Mouse (Mus musculus) left cerebral cortex, postnatal 14 days (tissue): ENCODE data around the gene Lgals4. TPM values are rescaled to one million over a fixed set of nuclear protein-coding genes. Genes with fewer than 3 reads are reported as not detected.
A peak's percentile ranks its signal among the peaks of the same experiment; 100 is the strongest.

ENCODE experiments used
- DNase-seq, 2 experiments: peaks; one replicate each; pipeline ENCODE4 v3.0.0; 2021 to 2022; ENCODE audit warnings: low spot score in 2 of 2, mixed read lengths in 1 of 2
- intact Hi-C: fragments of 180-260 bp; cut with DNase I; formaldehyde crosslinking; loops from one replicate; pipeline ENCODE4 v1.15.1; 2025
- long read RNA-seq, 2 experiments: library from polyadenylated mRNA; stranded (forward); transcript quantifications; one replicate each; pipeline ENCODE4 v2.0.0; 2021
- total RNA-seq, 2 experiments: library from RNA; stranded (reverse); gene quantifications; 2 replicates each; pipeline ENCODE4 v1.2.3; 2021

Lgals4 gene
- total RNA-seq, result 1 to 10 TPM; 2.6 TPM
- long read RNA-seq, experiment 1, partial matches to known transcripts, result 0 of 1 reads
- long read RNA-seq, experiment 1, other reads (novel, unspliced or antisense), result 1 of 1 reads
- long read RNA-seq, experiment 2, result 0 reads

DNA sequence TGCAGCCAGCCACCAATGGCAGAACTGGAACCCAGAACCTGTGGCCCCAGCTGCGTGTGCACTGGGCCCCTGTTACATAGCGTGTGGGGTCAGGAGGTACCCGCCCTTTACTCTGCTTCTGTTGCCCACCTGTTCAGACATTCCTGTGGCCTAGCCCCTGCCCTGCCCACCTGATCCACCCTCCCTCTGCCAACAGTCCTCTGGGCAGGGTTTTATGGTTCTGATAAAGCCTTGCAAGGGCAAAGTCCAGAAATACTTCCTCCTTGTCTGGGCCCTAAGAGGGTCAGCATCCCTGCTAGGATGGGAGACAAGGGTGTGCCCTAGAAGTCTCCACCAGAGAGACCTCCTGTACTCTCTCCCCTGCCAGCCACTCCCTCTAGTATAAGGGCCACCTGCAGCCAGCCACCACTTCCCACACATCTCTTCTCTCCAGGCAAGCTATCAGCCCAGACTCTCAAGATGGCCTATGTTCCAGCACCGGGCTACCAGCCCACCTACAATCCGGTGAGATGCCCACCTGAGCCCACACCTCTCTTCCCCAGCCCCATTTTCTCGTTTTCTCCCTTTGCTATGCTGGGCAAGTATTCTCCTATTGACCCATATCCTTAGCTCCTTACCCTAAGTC lies at the start of gene Lgals4:
TSS of gene Lgals4 (plus strand) at position 132 of the 625 bp plus-strand sequence.
- intact Hi-C loops, result no loop called here
- DNase-seq, result no peak

DNA sequence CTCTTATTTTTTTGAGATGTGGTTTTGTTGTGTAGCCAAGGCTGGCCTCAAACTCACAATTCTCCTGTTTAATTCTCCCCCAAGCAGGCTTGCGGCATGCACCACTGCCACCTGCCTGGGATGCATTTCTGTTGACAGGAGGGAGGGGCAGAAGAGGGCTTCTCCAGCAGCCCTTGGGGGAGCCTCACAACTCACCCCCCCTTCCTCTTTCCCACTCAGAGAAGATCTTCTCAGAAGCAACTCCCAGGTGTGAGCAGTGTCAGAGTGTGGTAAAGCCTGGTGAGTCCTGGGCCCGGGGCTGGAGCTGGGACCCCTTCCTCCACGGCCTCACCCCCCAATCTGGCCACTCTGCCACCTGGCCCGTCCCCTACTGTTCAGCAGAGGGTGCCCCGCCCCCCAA lies 48.5 kb upstream of the Lgals4 start:
- intact Hi-C loops, result loop anchor here (10.0 kb wide), 1 partner anchor 250 kb away; no protein-coding TSS in a partner anchor
- no peak for DNase-seq

DNA sequence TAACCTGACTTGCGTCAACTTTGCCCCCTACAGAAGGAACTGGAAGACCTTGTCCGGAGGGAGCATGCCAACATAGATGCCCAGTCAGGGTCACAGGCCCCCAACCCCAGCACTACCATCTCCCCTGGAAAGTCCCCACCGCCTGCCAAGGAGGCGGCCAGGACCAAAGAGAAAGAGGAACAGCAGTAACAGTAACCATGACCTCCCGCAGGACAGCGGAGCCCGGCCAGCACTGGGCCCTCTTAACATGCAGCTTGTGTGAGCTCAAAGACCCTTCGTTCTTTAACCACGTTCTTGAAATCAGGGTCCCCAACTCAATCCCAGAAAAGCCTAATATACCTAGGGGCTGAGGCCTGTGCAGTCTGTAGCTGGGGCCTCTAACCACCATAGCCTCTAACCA lies 45.8 kb upstream of the Lgals4 start:
- intact Hi-C loops, result loop anchor here (10.0 kb wide), 1 partner anchor 247 kb away; no protein-coding TSS in a partner anchor
- no peak for DNase-seq

DNA sequence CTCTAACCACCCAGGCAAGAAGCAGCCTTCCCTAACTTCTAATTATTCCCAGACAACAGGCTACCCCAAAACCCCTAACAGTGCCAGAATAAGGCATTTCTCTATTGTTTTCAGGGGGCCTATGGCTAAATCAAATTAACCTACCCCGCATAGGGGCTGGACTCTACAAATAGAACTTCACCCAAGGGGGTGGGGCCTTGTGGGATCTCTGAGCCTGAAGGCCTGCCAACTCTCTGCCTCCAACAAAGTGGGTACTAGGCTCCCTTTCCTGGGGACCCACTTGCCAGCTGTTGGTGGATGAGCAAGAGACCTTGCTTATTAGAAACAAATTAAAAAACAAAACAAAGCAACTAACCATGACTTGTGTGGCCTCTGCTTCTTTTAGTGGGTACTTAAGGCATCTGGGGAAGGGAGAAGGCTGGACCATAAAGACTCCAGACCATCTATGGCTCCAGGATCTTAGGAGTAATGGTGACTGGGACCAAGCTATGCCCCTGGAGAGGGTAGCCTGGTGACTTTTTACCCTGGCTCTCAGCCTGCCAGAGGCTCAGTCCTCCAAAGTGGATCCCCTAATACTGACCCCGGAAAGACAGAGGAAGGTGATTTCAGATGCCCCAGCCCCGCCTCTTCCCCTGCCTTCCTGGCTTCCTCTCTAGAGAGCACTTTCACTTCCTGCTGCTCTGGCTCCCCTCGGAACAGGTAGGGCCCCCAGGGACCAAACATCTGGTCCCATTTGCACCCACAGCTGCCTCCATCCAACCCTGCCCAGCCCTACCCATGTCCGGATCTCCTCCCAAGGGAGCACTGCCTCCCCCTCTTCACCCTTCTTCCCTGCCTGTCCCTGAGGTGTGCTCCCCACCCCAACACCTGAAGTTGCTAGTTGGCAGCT lies 45.1 kb upstream of the Lgals4 start, which contains the start of gene Rinl:
TSS of gene Rinl (plus strand) at position 663 of the 889 bp plus-strand sequence.
- intact Hi-C loops, result loop anchor here (10.0 kb wide), 1 partner anchor 246 kb away; no protein-coding TSS in a partner anchor
- DNase-seq, result no peak

DNA sequence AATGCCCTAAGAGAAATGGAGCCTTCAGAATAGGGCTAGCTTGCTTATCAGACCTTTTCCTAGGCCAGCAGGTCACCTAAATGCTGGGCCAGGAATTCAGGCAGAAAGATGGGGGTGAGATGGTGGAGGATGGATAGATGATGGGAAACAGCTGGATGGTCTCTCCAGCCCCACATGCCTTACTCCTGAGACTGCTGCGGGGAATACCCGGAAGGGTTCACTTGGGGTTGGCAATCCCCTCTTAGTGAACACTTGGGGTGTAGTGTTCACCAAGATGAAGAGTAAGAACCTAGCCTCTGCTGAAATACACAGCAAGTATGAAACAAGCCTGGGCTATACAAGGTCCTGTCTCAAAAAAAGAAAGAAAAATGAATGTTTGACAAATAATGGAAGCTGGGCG lies 44.4 kb upstream of the Lgals4 start:
- intact Hi-C loops, result loop anchor here (10.0 kb wide), 1 partner anchor 246 kb away; no protein-coding TSS in a partner anchor
- DNase-seq, result no peak

DNA sequence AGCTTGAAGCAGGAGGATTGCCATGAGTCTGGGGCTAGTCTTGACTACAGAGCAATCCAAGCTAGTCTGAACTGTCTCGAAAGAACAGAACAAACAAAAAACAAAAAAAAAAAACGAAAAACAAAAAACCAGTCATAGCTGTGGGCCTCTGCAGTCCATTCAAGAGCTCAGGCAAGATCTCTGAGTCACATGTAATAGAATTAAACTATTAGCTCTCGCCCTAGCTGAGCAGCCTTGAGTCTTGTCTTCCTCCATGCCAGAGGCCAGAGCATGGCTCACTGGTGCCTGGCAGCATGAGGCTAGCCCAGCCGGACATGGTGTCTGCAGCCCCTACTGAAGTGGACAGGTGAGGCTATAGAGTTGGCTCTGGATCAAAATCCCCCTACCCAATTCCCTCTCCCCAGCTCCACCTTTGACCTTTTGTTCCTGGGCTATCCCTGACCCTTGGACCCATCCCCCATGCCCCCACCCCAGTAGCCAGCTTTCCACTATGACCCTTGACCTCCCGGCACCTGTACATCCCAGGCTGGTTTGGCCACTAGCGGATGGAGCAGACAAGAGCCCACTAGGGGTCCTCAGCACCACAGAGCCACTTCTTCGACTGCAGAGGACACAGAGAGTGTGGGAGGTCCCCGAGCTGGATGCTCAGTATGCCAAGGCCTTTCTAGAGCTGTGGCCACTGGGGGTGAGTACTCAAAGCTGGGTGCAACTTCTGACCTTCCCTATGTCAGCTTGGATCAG lies 43.4 kb upstream of the Lgals4 start:
- intact Hi-C loops, result no loop called here
- no peak for DNase-seq

DNA sequence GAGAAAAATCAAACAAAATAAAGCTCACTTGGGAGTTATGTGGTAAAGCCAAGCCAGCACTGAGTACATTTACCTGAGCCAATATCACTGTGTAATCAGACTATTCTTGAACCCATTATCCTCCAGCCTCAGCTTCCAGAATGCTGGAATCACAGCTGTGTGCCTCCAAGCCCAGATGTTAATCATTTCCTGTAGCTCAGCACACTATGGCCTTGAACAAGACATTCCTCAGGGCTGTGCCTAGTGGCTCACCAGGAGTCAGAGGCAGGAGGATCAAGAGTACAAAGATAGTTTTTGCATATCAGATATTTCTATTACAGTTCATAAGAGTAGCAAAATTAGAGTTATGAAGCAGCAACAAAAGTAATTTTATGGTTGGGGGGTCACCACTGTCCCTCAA lies 41.9 kb upstream of the Lgals4 start:
- DNase-seq, result no peak
- intact Hi-C loops, result no loop called here

DNA sequence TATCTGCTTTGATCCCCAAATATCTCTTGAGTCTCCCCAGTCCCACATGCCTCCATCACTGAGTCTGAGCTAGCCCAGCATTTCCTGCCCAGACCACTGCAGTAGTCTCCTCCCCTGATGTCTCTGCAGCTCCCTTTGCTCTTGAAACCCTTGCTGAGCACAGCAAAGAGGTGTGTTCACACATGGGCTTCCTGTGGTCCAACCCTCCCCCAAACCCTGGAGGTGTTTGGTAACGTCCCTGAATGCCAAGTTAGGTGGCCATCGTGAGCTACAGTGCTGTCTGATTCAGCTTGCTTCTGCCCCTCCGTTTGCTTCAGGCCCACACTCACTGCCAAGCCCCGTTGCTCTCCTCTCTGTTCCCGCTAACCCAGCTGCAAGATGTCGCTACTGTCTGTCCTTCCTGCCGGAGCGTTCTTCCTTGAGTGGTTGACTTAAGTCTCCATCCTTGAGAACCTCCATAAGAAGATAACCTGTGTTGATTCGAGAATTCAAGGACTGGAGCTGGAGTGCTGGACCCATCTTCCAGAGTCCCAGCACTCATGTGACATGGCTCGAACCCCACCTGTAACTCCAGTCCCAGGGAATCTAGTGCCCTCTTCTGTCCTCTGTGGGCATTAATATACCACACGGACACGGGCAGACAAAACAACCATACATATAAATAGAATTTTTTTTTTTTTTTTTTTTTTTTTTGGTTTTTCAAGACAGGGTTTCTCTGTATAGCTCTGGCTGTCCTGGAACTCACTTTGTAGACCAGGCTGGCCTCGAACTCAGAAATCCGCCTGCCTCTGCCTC lies 41.1 kb upstream of the Lgals4 start:
- no peak for DNase-seq
- intact Hi-C loops, result no loop called here

DNA sequence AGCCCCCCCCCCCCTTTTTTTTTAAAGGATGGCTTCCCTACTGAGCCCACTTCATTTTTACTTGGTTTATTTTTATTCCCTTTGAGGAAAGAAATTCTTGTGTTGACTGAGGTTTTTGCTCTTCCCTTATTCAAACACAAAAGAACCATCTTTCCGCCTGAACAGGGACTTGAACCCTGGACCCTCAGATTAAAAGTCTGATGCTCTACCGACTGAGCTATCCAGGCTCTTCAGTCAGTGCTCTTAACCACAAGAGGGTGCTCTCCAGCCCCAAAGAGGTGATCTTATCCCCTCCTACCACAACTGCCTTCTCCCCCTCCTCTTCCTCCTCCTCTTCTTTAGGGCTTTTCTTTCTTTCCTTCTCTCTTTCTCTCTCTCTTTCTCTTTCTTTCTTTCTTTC lies 39.8 kb upstream of the Lgals4 start:
- DNase-seq, result no peak
- intact Hi-C loops, result loop anchor here (2.0 kb wide), 1 partner anchor 73 kb away; no protein-coding TSS in a partner anchor

DNA sequence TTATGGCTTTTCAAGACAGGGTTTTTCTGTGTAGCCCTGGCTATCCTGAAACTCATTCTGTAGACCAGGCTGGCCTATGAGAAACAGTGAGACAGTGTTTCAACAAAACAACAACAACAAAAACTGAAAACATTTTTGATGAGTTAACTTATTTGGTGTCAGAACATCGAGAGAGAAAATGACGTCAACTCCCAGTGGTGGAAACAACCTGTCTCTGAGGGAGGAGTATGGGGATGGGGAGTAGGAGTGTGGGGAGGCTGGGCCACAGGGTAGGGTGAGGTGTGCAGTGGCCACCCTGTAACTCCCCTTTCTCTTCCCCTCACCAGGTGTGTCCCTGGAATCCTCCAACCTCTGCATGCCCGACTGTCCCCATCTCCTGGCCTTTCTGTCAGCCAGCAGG lies 39.2 kb upstream of the Lgals4 start:
- intact Hi-C loops, result loop anchor here (2.0 kb wide), 1 partner anchor 72 kb away; no protein-coding TSS in a partner anchor
- DNase-seq, result no peak

DNA sequence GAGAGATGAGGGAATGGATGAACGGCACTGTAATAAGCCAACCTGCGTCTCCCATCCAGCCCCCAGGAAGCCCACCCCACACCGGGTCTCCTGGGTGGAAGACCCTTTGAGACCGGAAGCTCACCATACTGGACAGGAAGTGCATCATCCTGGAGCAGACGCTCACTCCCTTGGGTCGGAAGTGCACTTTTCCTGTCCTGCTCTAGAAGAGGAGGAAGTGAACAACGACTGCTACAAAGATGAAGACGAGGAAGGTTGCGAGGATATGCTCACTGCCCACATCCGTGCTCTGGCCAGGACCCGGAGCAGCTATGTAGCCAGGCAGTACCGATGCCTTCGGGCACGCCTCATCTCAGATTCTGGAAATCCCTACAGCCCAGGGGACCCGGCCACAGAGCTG lies 37.8 kb upstream of the Lgals4 start:
- intact Hi-C loops, result loop anchor here (2.0 to 5.0 kb wide), 2 partner anchors 71 to 176 kb away; no protein-coding TSS in a partner anchor
- no peak for DNase-seq

DNA sequence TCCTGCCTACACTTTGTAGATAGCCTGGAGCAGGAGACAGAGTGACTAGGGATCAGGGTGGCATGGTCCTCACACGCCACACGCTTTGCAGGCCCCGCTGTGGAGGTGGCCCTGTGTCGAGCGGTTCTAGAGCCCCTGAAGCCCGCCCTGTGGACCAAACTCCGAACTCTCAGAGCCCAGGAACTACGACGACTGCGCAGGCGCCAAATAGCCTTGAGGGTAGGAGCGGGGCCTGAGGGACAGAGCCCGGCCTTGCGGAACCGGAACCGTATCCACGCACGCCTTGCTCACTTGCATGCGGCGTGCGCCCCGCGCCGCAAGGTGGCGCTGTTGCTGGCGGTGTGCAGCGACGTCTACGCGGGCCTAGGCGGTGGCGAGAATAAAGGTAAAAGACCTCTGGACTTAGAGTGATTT lies 37.1 kb upstream of the Lgals4 start:
- intact Hi-C loops, result loop anchor here (5.0 kb wide), 1 partner anchor 176 kb away; no protein-coding TSS in a partner anchor
- peak; percentile 72 to 81 for DNase-seq

DNA sequence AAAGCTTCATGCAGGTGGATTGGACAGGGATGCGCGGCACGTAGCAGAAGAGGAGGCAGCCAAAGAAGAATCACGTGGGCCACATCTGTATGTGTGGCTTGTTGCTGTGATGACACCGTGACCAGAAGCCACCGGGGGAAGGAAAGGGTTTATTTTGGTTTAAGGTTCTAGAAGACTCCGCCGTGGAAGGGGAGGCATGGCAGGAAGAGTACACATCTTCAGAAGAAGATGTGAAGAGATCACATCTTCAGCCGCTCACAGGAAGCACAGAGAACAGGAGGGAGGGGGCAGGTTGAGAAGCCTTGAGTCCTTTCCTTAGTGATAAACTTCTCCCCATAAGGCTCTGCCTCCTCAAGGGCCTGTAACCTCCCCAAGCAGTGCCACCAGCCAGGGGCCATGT lies 33.7 kb upstream of the Lgals4 start:
- intact Hi-C loops, result loop anchor here (5.0 kb wide), 1 partner anchor 172 kb away; no protein-coding TSS in a partner anchor
- no peak for DNase-seq

DNA sequence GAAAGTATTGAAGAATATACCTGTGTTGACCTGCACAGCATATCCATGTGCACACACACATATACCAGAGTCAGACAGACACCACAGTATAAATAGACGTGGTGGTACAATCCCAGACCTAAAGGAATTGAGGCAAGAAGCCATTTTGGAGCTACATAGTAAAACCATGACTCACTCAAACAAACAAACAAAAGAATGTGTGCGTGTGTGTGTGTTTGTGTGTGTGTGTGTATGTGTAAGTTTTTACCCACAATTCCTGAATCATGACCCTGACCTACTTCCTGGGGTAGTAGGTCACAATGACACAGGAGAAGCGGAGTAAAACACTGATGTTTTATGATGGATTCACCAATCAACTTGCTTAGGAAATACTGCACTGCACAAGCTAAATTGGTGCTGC lies 32.2 kb upstream of the Lgals4 start:
- intact Hi-C loops, result no loop called here
- no peak for DNase-seq

DNA sequence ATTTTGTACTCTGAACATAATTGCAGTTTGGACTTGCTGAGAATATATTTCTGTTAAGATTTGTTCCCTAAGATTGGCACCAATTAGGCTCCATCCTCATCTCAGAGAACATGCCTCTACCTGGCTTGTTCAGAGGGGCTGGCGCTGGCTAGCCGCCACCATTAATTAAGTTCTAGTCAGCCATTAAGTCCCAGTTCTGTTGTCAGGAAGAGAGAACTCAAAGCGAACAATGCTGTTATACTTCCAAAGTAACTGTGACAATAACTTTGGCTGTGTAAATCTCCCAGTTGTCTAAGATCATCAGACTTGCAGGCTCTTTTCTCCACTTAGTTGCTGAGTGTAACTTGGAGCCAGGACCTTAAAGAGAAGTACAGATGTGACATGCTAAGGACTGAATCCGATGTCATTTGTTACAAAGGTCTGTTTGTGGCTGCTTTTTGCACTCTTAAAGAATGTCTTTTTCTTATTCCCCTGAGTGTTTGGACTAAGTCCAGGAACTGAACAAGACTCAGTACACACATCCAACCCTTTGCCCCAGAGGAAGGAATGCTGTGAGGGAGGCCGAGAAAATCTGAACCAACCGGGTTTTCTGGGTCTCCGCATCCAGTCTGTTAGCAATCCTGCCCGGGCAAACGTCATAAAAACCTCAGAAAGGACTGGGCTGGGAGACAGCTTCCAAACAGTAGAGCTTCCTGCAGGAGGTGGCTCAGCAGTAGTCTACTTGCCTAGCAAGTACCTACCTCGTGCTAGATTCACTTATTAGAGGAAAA lies 31.6 kb upstream of the Lgals4 start:
- intact Hi-C loops, result no loop called here
- DNase-seq, result peak in 1 of 2 experiments; percentile 20

DNA sequence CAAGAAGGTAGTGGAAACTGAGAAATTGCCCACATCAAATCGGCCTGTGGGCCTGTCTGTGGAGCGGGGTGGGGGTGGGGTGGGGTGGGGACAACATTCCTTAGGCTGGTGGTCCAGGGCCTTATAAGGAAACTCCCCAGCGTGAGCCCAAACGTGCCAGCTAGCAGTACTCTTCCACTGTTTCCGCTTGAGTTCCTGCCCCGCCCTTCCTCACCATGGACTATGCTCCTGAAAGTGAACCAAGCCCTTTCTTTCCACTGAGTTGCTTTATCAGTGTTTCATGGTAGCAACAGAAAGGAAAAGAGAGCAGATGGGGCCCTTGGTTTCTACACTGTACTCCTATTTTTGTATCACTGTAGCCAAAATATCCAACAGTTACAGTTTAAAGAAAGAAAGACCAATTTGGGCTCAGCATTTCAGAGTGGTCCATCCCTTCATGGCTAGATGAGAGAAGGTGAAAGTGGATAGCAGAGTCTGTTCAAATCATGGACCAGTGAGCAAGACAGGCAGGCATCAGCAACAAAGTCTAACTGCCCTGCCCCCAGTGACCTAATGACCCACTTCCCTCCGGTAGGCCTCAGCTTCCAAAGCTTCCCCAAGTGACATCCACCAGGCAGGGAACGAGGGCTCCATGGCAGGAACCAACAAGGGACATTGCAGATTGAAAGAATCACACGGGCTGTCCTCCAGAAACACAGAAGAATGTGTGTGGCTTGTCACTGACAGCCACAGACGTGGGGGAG lies 30.6 kb upstream of the Lgals4 start:
- intact Hi-C loops, result no loop called here
- peak in 1 of 2 experiments; percentile 12 for DNase-seq

DNA sequence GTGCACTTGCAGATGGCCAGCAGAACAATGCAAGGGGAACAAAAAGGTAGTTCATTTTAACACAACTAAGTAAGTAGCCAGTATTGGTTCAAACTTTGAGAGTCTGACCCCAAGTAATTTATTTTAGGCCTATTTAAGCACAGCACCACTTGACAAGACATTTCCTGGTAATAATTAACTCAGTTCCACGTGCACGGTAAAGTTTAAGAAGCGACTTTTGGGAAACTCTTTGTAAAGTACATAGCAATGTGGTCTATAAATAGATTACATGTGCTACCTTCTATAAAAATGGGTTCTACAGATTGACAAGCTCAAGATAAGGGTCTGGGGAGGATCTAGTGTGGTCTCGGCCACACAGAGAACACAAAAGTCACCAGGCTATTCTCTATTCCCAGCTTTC lies 29.9 kb upstream of the Lgals4 start:
- no peak for DNase-seq
- intact Hi-C loops, result no loop called here
